Mouse (Mus musculus) ES-Bruce4 (cell line): ENCODE measurements at regions not wholly inside any gene's neighbourhood (a gene's known extent, or its start where the extent isn't known, plus 50 kb on each side); places are given as distances from the start of the nearest gene placed in this dataset.

Experiments
- H3K27ac ChIP-seq: 2 replicates; pipeline ENCODE4 v1.5.1; 2012; ENCODE audit warnings: low read length, inconsistent platforms; ENCODE audit not compliant: insufficient read depth
- H3K27me3 ChIP-seq: 2 replicates; pipeline ENCODE4 v1.6.1; 2012; ENCODE audit warnings: mild to moderate bottlenecking, low read length, inconsistent platforms; ENCODE audit not compliant: control insufficient read depth, poor library complexity, insufficient read depth, severe bottlenecking
- H3K36me3 ChIP-seq: 2 replicates; pipeline ENCODE4 v1.6.1; 2012; ENCODE audit warnings: inconsistent platforms, mild to moderate bottlenecking, low read length, moderate library complexity; ENCODE audit not compliant: control insufficient read depth, poor library complexity, insufficient read depth, severe bottlenecking
- H3K4me1 ChIP-seq: one replicate; pipeline ENCODE4 v1.8.1; 2011; ENCODE audit warnings: low read length; ENCODE audit not compliant: control insufficient read depth, insufficient read depth
- H3K4me3 ChIP-seq: 2 replicates; pipeline ENCODE4 v1.5.1; 2011; ENCODE audit warnings: low read depth, mild to moderate bottlenecking, low read length
- H3K9ac ChIP-seq: 2 replicates; pipeline ENCODE4 v1.6.1; 2012; ENCODE audit warnings: low read depth, mild to moderate bottlenecking, inconsistent platforms; ENCODE audit not compliant: poor library complexity, severe bottlenecking
- H3K9me3 ChIP-seq: replicated peaks from 2 replicates; pipeline ENCODE4 v1.6.1; 2012; ENCODE audit warnings: mild to moderate bottlenecking, low read length, inconsistent platforms; ENCODE audit not compliant: control insufficient read depth, poor library complexity, insufficient read depth, severe bottlenecking
- CTCF ChIP-seq: IDR thresholded peaks from one replicate; pipeline ENCODE4 v1.8.1; 2011; ENCODE audit warnings: low read depth, low read length
- EP300 ChIP-seq: IDR thresholded peaks from 2 replicates; pipeline ENCODE4 v1.6.1; 2011; ENCODE audit warnings: low read depth, low read length; ENCODE audit not compliant: insufficient read depth
- POLR2A ChIP-seq: IDR thresholded peaks from one replicate; pipeline ENCODE4 v1.8.1; 2011; ENCODE audit warnings: low read length; ENCODE audit not compliant: insufficient read depth

GRCm38 (mm10) chr8:37048912-37049692 is 55.7 kb downstream of the AI429214 start:
- TF ChIP-seq EP300 (no peak), POLR2A (no peak), CTCF (no peak)
- no peak overlapping the region for H3K4me3 ChIP-seq
- no peaks in the 10 kb centered on the region for H3K4me1 ChIP-seq

GRCm38 (mm10) chr8:37049969-37050683 is 56.7 kb downstream of the AI429214 start:
- H3K9me3 ChIP-seq: no peaks in the 10 kb centered on the region
- H3K27me3 ChIP-seq: no peaks in the 10 kb centered on the region
- no peak overlapping the region for H3K4me3 ChIP-seq
- no peaks in the 10 kb centered on the region for H3K36me3 ChIP-seq
- no peaks in the 10 kb centered on the region for H3K4me1 ChIP-seq
- no peak overlapping the region for H3K9ac ChIP-seq
- H3K27ac ChIP-seq: no peak overlapping the region
- TF ChIP-seq POLR2A (no peak), EP300 (no peak), CTCF (no peak)

More at GRCm38 (mm10) chr8:37048912-37049692, 55.7 kb downstream of the AI429214 start:
- Histone ChIP-seq H3K9me3 (no peaks in the 10 kb centered on the region), H3K9ac (no peak overlapping the region), H3K36me3 (no peaks in the 10 kb centered on the region), H3K27ac (no peak overlapping the region), H3K27me3 (no peaks in the 10 kb centered on the region)

GRCm38 (mm10) chr8:37050684-37051028 is 57.3 kb downstream of the AI429214 start:
- no peak for TF ChIP-seq EP300
- no peak for TF ChIP-seq POLR2A
- TF ChIP-seq CTCF: no peak
- no peaks in the 10 kb centered on the region for H3K9me3 ChIP-seq
- no peak overlapping the region for H3K4me3 ChIP-seq

GRCm38 (mm10) chr8:37056376-37056775 is 63.0 kb downstream of the AI429214 start:
- Histone ChIP-seq H3K36me3 (no peaks in the 10 kb centered on the region), H3K9ac (no peak overlapping the region), H3K9me3 (no peaks in the 10 kb centered on the region), H3K27me3 (no peaks in the 10 kb centered on the region), H3K4me3 (no peak overlapping the region), H3K27ac (no peak overlapping the region), H3K4me1 (no peaks in the 10 kb centered on the region)
- no peak for TF ChIP-seq POLR2A
- no peak for TF ChIP-seq EP300
- TF ChIP-seq CTCF: no peak

More at GRCm38 (mm10) chr8:37050684-37051028, 57.3 kb downstream of the AI429214 start:
- Histone ChIP-seq H3K4me1 (no peaks in the 10 kb centered on the region), H3K27ac (no peak overlapping the region), H3K36me3 (no peaks in the 10 kb centered on the region), H3K9ac (no peak overlapping the region), H3K27me3 (no peaks in the 10 kb centered on the region)

- TF ChIP-seq CTCF (no peak), POLR2A (no peak), EP300 (no peak)
- Histone ChIP-seq H3K9me3 (no peaks in the 10 kb centered on the region), H3K27ac (no peak overlapping the region), H3K36me3 (no peaks in the 10 kb centered on the region), H3K4me1 (no peaks in the 10 kb centered on the region), H3K4me3 (no peak overlapping the region), H3K9ac (no peak overlapping the region), H3K27me3 (no peaks in the 10 kb centered on the region)
Observed at GRCm38 (mm10) chr8:37058390-37058789, 65.0 kb downstream of the AI429214 start.
